Mouse (Mus musculus) hindbrain, embryonic 12.5 days (tissue): ENCODE results near the gene Plekhn1. TPM values are rescaled to one million over a fixed set of nuclear protein-coding genes. Genes with fewer than 3 reads are reported as not detected.
A peak's percentile ranks its signal among the peaks of the same experiment; 100 is the strongest.

Source experiments
- microRNA-seq: library from miRNA; unstranded; fragments of <30 nt; microRNA quantifications from one replicate; pipeline ENCODE4, GENCODE M21; 2017
- polyA plus RNA-seq: library from polyadenylated mRNA; unstranded; fragments of >200 nt; fragmentation: Nextera tagmentation; extraction: Ambion mirVana; gene quantifications from 2 replicates; pipeline ENCODE4 v1.2.1, GENCODE M21; 2016

Plekhn1 gene
- polyA plus RNA-seq, 1 experiment from 2014 or later = 30.5 TPM

Small RNAs within 50 kb of the gene (microRNA-seq; reads per million reads assigned to microRNA genes)
- 5.4 reads per million, percentile 14 among the genes with 10 or more reads in this experiment for gene Mir7658

Other genes starting within 250 kb of the Plekhn1 start
- gene B3galt6, start 242.2 kb downstream of the Plekhn1 start, polyA plus RNA-seq = 19.5 and 20.4 TPM in 2 replicates
- gene Sdf4, start 242.0 kb downstream of the Plekhn1 start, polyA plus RNA-seq = 129 and 130 TPM in 2 replicates
- gene Tnfrsf4, start 221.0 kb downstream of the Plekhn1 start, polyA plus RNA-seq = 0.29 and 0.76 TPM in 2 replicates
- 1.8 and 2.6 TPM in 2 replicates for gene Tnfrsf18, start 208.7 kb downstream of the Plekhn1 start, polyA plus RNA-seq
- 0.14 and 0.32 TPM in 2 replicates for gene Ttll10, start 175.4 kb downstream of the Plekhn1 start, polyA plus RNA-seq
- gene 9430015G10Rik, start 124.9 kb downstream of the Plekhn1 start, polyA plus RNA-seq = 49.6 and 50.8 TPM in 2 replicates
- gene Rnf223, start 104.3 kb downstream of the Plekhn1 start, polyA plus RNA-seq = 0.56 and 0.76 TPM in 2 replicates
- 161 and 178 TPM in 2 replicates for gene Agrn, start 37.4 kb downstream of the Plekhn1 start, polyA plus RNA-seq
- gene Isg15, start 34.0 kb downstream of the Plekhn1 start, polyA plus RNA-seq = 1.2 and 1.3 TPM in 2 replicates
- gene AW011738, start 31.6 kb downstream of the Plekhn1 start, polyA plus RNA-seq = 7.0 and 7.6 TPM in 2 replicates
- gene Perm1, start 19.0 kb downstream of the Plekhn1 start, polyA plus RNA-seq = 2.3 and 2.6 TPM in 2 replicates
- gene Noc2l, start 1.2 kb upstream of the Plekhn1 start, polyA plus RNA-seq = 71.1 and 76.7 TPM in 2 replicates
- gene Samd11, start 20.8 kb upstream of the Plekhn1 start, polyA plus RNA-seq = 3.0 and 3.9 TPM in 2 replicates
- not detected in 2 replicates for gene Vmn2r-ps159, start 96.2 kb upstream of the Plekhn1 start, polyA plus RNA-seq